Mouse (Mus musculus) small intestine, adult 2 months (tissue): ENCODE results near the gene Ccdc130.

Experiments
- CTCF ChIP-seq: fragments of 200-500 bp; IDR thresholded peaks from 2 replicates; pipeline ENCODE4 v1.5.1; 2012; ENCODE audit warnings: low read depth, mild to moderate bottlenecking, control low read depth, inconsistent platforms, low read length, moderate library complexity, mixed read lengths; ENCODE audit not compliant: insufficient replicate concordance, insufficient read length; ENCODE audit errors: extremely low read depth
- POLR2A ChIP-seq: fragments of 200-500 bp; IDR thresholded peaks from 2 replicates; pipeline ENCODE4 v1.6.1; 2012; ENCODE audit warnings: low read depth, mild to moderate bottlenecking, control low read depth, inconsistent platforms, low read length, moderate library complexity

DNA sequence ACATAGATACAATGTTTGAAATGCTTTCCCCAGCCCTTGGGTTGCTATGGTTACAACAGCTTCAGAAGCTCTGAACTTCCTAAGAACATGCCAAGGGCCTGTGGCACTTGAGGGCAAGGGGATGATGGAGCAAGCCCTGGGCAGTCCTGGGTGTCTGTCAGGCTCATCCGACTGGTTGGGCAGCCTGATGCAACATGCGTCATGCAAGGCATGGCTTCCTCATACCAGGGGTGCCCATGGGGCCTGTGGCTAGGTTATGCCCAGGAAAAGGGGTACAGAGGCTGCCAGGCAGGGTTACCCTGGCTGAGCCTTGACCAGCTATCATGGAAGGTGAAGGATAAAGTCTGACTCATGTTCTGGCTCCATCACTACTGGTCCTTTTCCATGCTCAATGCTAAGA, 37.1 kb downstream of the Ccdc130 start:
- TF ChIP-seq POLR2A, result no peak
- no peak for TF ChIP-seq CTCF
